Mouse (Mus musculus) thymus, postnatal 4 days (tissue): Measurements from ENCODE around the gene Zmynd8.
A peak's percentile ranks its signal among the peaks of the same experiment; 100 is the strongest.

Source experiments
- DNase-seq: peaks from one replicate; pipeline ENCODE4 v3.0.0; 2021

The Zmynd8 gene

DNA sequence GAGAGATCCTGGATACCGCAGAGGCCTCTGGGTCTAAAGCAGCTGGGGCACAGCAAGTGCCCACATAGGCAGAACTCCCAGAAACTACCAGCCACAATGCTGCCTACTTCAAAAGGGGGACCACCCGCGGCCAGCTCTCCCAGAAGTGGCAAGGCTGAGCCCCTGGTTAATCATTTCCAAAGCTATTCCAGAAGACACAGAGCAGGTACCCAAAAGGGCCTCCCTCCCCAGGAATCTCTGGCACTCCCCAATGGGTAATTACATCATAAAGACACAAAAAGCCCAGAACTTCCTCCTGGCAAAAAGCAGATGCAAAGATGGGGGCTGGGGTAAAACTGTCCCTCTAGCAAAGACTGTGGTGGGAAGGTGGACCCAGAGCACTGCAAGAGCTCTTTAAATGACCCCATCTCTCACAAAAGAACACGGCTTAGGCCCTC lies 41.4 kb downstream of the Zmynd8 start:
- DNase-seq: no peak

DNA sequence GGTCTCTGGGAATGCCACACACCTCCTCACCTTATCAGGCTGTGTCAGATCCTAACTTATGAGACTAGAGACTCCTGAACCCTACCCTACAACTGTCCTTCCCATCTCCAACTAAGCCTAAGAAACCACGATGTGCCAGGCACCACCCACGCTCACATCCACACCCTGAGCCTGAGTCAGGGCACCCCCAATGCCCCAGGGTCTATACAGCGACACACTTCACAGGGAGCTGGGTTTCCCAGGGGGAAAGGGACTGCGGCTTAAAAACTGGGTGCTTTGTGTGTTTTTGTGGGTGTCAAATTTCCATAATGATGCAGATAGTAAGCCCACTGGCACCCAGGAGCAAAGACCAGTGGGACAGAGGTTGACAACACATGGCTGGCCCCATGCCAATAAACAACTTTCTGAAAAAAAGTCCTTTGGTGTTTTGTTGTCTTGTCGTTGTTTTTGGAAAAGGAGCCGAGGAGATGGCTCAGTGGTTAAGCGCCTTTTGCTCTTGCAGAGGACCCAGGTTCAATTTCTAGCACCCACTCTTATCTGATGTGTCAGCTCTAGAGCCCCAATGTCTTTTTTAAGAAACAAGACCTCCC lies 42.1 kb downstream of the Zmynd8 start:
- no peak for DNase-seq

DNA sequence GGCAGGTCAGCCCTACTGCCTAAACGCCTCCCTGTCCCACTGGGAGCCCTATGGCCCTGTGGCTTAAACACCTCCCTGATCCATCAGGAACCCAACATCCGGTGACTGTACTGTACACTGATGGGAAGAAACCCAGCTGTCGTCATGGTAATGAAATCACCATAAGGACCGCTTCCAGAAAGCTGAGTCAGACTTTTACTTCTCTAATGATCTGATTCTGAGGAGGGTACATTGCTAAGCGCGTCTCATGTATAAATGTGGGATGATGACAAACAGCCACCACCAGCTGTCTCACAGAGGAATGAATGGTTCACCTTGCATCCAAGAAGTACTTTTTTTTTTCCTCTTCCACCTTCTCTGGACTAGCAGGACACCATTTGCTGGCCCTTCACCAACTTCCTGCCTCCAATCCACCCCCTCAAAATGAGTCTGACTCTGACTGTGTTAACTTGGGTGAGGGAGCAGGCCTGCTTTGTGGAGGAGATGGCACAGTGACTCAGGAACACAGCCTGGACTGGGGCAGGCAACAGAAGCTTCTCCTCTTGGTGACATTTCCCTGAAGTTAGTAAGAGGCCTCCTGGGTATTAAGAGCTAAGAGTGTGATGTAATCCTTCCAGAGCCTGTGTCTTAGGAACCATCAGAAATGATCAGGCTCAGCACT lies 43.0 kb downstream of the Zmynd8 start:
- no peak for DNase-seq

DNA sequence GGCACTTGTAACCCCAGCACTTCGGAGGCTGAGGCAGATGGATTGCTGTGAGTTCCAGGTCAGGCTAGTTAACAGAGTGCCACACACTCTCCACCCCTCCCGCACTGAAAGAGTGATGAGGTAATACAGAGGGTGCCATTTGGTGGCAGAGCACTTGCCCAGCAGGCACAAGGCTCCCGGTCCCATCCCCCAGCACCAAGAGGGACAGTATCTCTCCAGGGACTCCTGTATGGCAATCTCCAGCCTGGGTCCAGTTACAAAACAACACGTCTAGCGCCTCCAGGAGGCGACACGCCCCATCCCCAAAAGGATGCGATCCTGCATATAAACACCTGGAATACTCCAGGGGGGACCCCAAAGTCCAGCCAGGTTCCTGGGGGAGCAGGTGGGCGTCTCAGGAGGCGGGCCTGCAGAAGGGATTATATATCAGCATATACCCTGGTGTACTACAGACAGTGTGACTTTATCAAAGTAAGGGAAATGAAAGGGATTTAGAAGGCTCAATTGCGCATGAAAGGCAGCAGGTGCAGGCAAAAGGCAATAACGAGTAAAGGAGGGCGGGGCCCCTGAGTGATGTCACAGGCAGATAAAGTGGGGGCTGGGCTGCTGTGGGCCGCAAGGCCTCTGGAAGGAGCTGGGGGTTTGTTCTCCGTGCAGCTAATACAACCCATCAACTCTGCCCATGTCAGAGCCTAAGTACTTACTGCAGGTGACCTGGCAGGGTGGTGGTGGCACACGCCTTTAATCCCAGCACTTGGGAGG lies 44.4 kb downstream of the Zmynd8 start:
- DNase-seq: peak; percentile 90

DNA sequence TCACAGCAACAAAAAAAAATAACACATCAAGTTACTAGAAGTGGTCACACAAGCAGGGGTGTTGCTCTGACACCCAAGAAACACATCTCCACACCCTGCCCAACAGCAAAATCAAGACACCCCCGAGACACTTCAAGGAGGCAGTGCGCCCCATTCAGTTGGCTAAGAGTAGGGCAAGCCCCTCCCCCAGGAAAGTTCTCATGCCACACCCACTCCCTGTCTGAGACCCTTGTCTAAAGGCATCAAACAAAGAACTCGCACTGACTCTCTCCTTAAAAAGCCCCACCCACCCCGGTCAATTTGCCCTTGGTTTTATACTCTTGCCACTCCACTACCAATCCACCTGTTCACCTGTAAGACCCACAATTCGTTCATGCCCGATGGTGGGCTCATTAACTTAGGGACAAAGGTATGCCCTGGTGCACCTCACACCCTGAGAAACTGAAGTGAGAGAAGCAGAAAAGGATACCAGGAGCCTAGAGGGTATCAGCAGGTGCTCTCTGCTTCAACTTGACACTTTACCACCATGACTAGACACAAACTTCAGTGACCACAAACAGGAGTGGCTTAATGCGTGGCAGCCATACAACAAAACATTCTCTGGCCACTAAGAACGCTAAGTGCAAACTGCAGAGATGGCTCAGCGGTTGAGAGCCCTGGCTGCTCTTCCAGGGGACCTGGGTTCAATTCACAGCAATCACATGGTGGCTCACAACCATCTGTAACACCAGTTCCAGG lies 45.8 kb downstream of the Zmynd8 start:
- peak; percentile 28 for DNase-seq

DNA sequence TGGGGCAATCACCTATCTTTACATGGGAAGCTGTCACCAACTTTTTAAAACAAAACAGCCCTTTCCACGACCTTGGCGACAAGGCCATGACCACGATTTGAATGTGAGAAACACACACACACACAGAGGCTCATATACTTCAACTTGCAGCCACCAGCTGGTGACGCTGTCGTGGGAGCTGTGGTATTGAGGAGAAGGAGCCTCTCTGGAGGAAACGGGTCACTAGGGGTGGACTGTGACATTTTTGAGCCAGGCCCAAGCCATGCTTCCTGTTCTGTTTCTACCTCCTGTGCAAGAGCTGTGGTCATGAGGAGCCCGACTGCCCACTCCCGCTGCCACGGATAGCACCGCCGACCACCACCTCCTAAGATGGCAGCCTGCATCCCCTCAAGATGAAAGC lies 46.4 kb downstream of the Zmynd8 start:
- DNase-seq: no peak

DNA sequence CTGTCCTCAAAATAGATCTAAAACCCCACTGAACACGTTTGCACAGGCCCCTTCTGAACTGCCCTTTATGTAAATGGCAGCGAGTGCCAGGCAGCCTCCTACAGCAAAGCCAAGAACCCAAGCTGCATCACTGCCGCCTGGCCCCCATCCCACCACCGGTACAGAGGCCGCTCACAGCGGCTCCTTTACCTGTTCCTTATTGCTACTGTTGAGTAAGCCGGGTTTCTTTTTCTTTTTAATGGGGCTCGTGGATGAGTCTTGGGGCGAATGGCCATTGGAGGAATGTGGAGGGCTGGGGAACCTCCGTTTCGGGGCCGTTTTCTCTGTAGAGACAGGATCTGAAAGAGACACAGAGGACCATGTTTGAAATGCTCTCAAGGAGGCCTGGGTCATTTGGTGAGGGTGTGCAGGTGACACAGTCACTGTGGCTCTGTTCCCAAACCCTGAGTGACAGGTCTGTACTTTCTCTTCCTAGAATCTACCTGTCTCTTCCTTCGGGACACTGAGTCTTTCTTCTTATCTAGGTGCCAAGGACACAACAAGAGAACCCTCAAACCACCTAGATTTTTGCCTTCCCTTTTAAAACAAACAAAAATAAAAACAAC lies 46.9 kb downstream of the Zmynd8 start:
- no peak for DNase-seq

DNA sequence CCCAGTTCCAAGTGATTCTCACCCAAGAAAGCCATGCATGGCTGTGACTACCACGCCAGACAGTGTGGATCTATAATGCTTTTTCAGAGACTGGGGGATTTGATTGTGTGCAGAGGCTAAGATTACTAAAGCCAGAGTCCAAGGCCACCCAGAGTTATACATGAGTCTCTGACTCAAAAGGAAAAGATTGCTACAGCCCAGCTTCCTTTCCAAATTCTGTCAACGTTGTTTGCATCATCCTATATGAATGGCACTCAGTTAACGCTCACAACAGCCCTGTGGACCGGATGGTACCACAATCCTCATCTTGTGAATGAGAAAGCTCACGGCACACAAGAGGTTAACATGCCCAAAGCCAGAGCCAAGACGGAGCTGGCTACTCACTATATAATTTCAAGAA lies 48.0 kb downstream of the Zmynd8 start:
- no peak for DNase-seq

DNA sequence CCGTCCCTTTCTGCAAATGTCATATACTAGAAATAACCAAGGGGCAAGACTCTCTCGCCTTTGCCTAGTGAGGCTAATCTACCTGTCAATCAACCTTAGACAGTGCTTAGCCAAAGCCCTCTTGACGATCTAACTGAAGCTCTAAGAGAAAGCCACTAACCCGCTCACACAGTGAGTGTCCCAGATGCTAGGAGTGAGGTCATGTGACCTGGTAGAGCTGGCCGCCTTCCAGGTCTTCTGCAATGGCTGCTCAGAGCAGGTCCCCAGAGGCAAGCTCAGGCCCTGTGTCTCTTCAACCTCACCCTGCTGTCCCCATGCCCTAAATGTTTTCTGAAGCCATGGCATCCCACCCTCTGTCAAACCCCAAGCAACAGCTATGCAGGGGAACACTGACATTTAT lies 49.7 kb downstream of the Zmynd8 start:
- no peak for DNase-seq

DNA sequence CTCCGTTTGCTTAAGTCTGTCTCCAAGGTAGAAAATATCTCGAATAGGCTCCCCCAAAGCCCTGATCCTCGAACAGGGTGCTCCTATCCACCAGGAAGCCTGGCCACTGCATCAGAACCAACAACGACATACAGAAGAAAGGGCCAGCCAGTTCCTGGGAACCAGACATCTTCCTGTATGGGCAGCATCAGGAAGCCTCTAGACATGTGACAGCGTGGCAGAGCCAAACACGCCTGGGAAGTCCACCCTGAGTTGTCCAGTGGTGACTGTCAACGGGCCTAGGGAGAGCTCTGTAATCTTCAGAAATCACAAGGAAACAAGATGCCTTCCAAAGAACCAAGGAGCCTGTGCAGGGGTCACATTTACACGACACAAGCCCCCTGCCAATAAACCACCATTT lies 52.0 kb downstream of the Zmynd8 start:
- DNase-seq: no peak

DNA sequence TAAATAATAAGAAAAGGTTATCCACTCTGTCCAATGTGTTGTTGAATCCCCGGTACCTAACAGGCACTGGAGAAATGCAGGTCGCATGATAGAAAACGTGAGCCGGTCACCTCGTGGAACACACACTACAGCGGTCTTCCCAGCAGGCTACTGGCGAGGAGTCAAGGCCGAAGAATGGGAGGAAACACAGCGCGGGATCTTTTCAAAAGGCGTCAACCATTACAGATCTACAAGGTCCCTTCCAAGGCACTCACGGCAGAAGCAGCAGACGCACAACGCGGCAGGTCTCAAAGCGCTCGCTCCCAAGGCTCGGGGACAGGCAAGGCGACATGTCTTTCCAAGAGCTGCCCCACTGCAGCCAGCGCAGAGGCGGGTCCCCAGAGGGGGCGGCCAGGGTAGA lies 53.3 kb downstream of the Zmynd8 start:
- no peak for DNase-seq

DNA sequence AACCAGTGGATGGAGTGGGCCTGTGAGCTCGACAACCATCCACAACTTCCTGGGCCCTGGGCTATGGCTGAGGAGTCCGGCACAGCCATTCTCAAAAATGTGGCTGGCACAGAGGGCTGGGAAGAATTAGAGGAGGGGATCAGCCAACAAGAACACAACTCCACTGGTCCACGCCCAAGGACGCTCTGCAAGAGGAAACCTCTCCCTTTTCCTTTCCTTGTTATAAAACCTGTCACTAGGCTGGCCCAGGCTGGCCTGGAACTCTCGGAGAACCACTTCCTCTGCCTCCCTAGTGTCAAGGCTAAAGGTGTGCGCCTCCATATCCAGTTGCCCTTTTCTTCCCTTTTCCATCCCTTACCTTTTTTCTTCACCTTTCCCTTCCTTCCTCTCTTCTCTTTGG lies 55.5 kb downstream of the Zmynd8 start:
- no peak for DNase-seq

DNA sequence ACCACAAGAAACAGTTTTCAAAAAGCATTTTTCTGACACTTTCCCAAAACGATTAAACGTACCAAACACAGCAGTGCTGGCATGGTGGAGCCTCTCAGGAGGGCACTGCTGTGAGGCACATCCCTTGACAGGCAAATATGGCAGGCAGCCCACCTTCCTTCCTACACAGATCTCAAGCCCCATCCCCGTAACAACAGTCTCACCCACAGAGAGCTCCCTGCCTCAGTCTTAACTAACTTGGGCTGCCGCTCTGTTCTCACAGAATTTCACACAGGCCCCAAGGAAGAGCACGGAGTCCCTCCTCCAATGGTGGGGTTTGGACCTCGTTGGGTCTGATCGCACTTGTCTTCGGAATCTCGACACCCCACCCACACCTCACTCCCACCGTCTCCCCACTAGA lies 56.6 kb downstream of the Zmynd8 start:
- DNase-seq: no peak

DNA sequence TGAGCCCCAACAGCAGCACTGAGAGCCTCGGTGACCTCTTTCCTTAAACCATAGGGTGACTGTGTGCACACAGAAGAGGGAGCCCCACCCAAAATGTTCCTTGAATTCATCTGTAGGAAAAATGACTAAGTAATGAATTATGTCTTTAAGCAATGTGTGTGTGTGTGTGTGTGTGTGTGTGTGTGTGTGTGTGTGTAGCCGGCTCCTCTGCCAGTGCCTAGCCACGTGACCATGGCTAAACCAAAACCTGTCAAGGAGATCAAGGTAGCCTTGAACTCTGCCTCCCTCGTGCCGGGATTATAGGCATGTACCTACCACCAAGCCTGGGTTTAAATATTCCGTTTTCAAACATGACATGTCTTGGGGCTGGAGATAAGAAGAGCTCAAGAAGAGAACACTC lies 57.0 kb downstream of the Zmynd8 start:
- no peak for DNase-seq

DNA sequence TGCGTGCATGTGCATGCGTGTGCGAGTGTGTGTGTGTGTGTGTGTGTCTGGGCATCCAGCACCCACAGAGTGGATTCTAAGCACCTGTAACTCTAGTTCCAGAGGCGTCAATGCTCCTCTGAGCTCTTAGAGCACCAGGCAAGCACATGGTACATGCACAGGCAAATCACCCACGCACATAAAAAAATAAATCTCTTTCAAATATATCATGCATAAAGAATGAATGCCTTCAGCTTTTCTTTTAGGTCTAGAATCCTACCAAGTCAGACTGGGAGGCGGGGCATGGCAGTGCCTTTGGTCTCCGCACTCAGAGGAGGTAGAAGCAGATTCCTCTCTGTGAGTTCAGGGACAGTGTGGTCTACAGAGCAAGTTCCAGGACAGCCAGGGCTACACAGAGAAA lies 58.0 kb downstream of the Zmynd8 start:
- DNase-seq: no peak

DNA sequence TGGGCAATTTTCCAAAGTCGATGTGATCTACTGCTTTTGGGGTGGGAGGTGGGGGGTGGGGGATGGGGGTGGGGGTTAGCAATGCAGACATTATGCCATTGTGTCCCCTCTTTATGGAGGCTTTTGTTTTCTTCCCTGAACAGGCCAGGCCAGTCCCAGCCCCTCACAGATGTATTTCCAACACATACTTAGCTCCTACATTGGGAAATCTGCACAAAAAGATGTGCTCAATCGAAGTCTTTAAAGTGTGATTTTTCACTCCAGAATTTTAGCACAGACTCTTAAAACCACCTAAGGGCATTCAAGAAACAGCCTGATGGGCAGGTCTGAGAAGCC lies 59.5 kb downstream of the Zmynd8 start:
- DNase-seq: no peak

DNA sequence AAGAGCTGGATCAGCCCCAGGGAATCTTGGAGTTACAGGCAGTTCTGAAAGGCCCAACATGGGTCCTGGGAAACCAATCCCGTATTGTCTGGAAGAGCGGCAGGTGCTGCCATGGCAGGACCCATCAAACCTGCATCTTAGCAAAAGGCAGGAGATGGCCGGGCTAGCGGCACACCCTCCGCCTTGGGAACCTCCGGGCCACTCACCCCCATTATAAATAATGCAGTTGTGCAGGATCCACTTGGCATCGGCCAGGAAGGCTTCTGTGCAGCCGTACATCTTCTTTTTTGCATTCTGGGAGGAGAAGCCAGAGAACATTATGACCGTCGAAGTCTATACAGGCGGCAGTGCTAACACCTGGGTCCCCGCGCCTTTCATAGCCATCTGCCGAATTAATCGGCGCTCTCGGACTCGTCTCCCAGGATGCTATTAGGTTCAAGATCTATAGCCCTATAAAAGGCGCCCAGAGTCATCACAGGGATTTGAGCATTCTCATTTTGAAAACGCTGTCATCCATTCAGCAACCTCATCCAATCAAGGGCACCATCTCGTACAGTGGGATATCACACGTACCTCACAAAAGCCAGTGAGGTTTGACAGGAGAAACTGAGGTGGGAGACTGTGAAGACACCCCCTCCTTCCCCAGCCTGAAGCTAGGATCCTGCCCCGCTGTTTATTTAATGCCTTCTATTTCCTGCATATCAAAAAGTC lies 60.1 kb downstream of the Zmynd8 start:
- DNase-seq: no peak

DNA sequence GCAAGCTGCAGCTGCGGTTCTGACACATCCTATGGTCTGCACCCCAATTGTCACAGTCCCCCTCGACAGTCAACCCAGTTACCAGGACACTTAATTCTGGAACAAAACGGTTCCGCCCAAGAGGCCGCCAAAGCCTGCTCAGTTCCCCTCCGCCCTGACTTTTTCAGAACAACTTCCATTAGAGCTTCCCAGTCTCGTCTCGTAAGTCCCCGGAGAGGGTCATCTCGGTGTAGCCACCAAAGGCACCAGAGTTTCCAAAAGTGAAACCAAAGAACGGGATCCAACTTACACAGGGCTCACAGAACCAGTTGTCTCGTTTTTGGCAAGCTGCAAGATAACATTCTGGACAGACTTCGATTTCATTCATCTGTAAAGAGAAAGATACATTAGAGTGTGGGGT lies 64.2 kb downstream of the Zmynd8 start:
- DNase-seq: no peak

DNA sequence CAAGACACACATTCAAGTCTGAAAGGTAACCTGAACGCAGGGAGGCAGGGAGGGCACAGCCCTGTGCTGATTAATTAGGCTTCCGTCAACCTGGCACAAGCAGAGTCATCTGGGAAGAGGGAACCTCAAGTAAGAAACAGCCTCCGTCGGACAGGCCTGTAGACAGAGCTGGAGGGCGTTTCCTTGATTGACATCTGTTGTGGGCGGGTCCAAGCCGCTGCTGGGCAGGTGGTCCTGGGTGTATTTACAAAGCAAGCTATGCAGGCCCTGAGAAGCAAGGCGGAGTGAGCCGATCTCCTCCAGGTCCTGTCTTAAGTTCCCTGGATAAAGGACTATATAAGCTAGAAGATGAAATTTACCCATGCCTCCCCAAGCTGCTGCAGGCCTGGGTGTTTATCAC lies 65.3 kb downstream of the Zmynd8 start:
- DNase-seq: no peak

DNA sequence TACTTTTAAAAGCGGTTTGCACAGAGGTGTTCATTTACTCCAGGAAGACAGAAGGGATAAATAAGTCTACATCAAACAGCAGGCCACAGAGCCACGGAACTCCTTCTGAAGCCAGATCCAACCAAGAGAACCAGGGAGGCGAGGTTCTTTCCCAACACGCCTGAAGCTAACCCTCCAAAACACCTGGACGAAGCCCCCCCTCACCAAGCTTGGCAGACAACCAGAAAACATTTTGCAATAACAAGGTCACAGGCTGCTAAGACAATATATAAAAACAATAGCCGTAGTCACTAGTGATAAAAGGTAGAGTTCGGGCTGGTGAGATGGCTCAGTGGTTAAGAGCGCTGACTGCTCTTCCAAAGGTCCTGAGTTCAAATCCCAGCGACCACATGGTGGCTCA lies 66.1 kb downstream of the Zmynd8 start:
- no peak for DNase-seq

DNA sequence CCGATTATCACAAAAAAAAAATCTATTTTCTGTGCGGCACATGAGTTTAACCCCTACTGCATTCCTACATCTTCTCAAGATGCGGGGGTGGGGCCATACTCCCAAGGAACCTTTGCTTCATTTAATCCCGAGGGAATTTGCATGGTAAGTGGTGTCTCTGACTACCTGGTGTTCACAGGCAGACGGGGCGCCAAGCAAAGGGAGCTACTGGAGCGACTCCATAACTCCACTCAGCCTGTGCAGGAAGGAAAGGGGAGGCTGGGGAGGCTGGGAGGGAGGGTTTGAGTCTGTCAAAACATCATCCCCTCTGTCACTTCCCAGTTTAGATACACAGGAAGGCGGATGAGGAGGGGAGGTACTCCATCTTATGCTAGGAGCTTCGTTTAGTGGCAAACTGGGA lies 66.5 kb downstream of the Zmynd8 start:
- DNase-seq: no peak

DNA sequence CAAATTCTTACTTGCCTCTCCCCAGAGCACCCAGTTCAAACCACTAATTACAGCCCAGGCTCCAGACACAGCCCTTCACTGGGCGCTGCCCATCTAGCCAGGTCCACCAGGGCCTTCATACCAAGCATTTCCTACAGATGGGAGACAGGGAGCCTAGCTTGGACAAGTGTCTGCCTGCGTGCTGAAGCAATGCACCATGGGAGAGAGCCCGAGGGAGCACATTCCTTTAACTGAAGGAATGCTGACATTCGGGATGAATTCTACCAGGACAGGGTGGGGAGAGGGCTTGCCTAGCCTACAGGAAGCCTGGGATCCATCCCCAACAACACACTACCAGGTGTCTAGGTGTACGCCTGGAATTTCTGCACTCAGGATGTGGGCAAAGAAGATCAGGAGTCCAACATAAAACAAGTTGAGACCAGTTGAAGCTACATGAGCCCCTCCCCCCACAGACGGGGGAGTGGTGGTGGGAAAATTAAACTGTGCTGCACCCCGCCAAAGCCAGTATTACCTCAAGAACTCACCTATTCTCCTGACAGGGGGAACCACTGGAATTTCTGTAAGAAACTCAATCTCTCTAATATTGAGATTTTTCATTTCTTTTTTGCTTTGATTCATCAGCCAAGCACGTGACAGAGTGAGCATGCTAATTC lies 67.1 kb downstream of the Zmynd8 start:
- no peak for DNase-seq
